Mouse (Mus musculus) splenic B cell, adult 2 months (primary cell): Measurements from ENCODE around the gene Drosha.

Experiments
- DNase-seq: peaks from one replicate; pipeline ENCODE4 v3.0.0-alpha.2; 2011; ENCODE audit warnings: low read depth, low spot score
- H3K27me3 ChIP-seq: 2 replicates; pipeline ENCODE4 v1.6.1; 2012; ENCODE audit warnings: mild to moderate bottlenecking, low read length, moderate library complexity, mixed read lengths; ENCODE audit not compliant: control insufficient read depth, poor library complexity, insufficient read depth, severe bottlenecking
- H3K36me3 ChIP-seq: 2 replicates; pipeline ENCODE4 v1.6.1; 2012; ENCODE audit warnings: mild to moderate bottlenecking, low read length, moderate library complexity, mixed read lengths; ENCODE audit not compliant: control insufficient read depth, poor library complexity, insufficient read depth, severe bottlenecking

The Drosha gene

GRCm38 (mm10) chr15:12856780-12857179, 32.2 kb downstream of the Drosha start:
- DNase-seq = no peak

GRCm38 (mm10) chr15:12857840-12858516, 33.4 kb downstream of the Drosha start:
- Histone ChIP-seq H3K27me3 (no peaks in the 10 kb centered on the region), H3K36me3 (peaks cover 2% of the 10 kb centered on the region; the same call in 1 of the 2 replicates)
- no peak for DNase-seq

More at GRCm38 (mm10) chr15:12856780-12857179, 32.2 kb downstream of the Drosha start:
- no peaks in the 10 kb centered on the region for H3K27me3 ChIP-seq
- H3K36me3 ChIP-seq = peaks cover 2% of the 10 kb centered on the region; the same call in 1 of the 2 replicates

- H3K27me3 ChIP-seq = no peaks in the 10 kb centered on the region
- H3K36me3 ChIP-seq = peaks cover 5% of the 10 kb centered on the region; the same call in 1 of the 2 replicates
- DNase-seq = no peak
Measured at GRCm38 (mm10) chr15:12858645-12859044, 34.0 kb downstream of the Drosha start.

- Histone ChIP-seq H3K27me3 (no peaks in the 10 kb centered on the region), H3K36me3 (peaks cover 5% of the 10 kb centered on the region; the same call in 1 of the 2 replicates)
- DNase-seq = no peak
Measured at GRCm38 (mm10) chr15:12862061-12862460, 37.4 kb downstream of the Drosha start.

GRCm38 (mm10) chr15:12863669-12864068, 39.1 kb downstream of the Drosha start:
- DNase-seq = peak; percentile 10
- H3K27me3 ChIP-seq = no peaks in the 10 kb centered on the region
- H3K36me3 ChIP-seq = peaks cover 7% of the 10 kb centered on the region; the same call in 1 of the 2 replicates

GRCm38 (mm10) chr15:12865595-12866314, 41.1 kb downstream of the Drosha start:
- peaks cover 7% of the 10 kb centered on the region; the same call in 1 of the 2 replicates for H3K36me3 ChIP-seq
- peak; percentile 54 for DNase-seq

GRCm38 (mm10) chr15:12867269-12867668, 42.7 kb downstream of the Drosha start:
- DNase-seq = no peak
- H3K27me3 ChIP-seq = no peaks in the 10 kb centered on the region
- peaks cover 4% of the 10 kb centered on the region; the same call in 1 of the 2 replicates for H3K36me3 ChIP-seq

More at GRCm38 (mm10) chr15:12865595-12866314, 41.1 kb downstream of the Drosha start:
- no peaks in the 10 kb centered on the region for H3K27me3 ChIP-seq

GRCm38 (mm10) chr15:12875442-12876176, 51.0 kb downstream of the Drosha start:
- Histone ChIP-seq H3K27me3 (no peaks in the 10 kb centered on the region), H3K36me3 (no peaks in the 10 kb centered on the region; the same call in 1 of the 2 replicates)
- DNase-seq = no peak

GRCm38 (mm10) chr15:12876266-12876665, 51.7 kb downstream of the Drosha start:
- Histone ChIP-seq H3K36me3 (no peaks in the 10 kb centered on the region; the same call in 1 of the 2 replicates), H3K27me3 (no peaks in the 10 kb centered on the region)
- DNase-seq = no peak

- Histone ChIP-seq H3K36me3 (no peaks in the 10 kb centered on the region; the same call in 1 of the 2 replicates), H3K27me3 (no peaks in the 10 kb centered on the region)
- DNase-seq = no peak
Measured at GRCm38 (mm10) chr15:12876881-12877280, 52.3 kb downstream of the Drosha start.

GRCm38 (mm10) chr15:12877934-12878333, 53.3 kb downstream of the Drosha start:
- Histone ChIP-seq H3K36me3 (no peaks in the 10 kb centered on the region; the same call in 1 of the 2 replicates), H3K27me3 (no peaks in the 10 kb centered on the region)
- no peak for DNase-seq

- Histone ChIP-seq H3K27me3 (no peaks in the 10 kb centered on the region), H3K36me3 (peaks cover 2% of the 10 kb centered on the region; the same call in 1 of the 2 replicates)
- DNase-seq = no peak
Measured at GRCm38 (mm10) chr15:12878581-12878980, 54.0 kb downstream of the Drosha start.

GRCm38 (mm10) chr15:12879937-12880336, 55.3 kb downstream of the Drosha start:
- Histone ChIP-seq H3K27me3 (no peaks in the 10 kb centered on the region), H3K36me3 (peaks cover 5% of the 10 kb centered on the region; the same call in 1 of the 2 replicates)
- DNase-seq = no peak

GRCm38 (mm10) chr15:12884855-12885254, 60.2 kb downstream of the Drosha start:
- no peak for DNase-seq
- H3K36me3 ChIP-seq = peaks cover 13% of the 10 kb centered on the region
- H3K27me3 ChIP-seq = no peaks in the 10 kb centered on the region
